Mouse (Mus musculus) forebrain, embryonic 16.5 days (tissue): ENCODE data around the gene Inka1. TPM values are rescaled to one million over a fixed set of nuclear protein-coding genes. Genes with fewer than 3 reads are reported as not detected.

Experiments
- ATAC-seq: fragments of 200-750 bp; cut with Nextera tagmentation; 2 replicates; pipeline ENCODE4 v1.8.0; 2017; ENCODE audit warnings: mild to moderate bottlenecking, moderate library complexity
- H3K27ac ChIP-seq: fragments of 300-500 bp; sonication (generic); 2 replicates; pipeline ENCODE4 v1.5.1; 2014; ENCODE audit warnings: low read length, control low read depth
- H3K27me3 ChIP-seq: fragments of 300-500 bp; sonication (generic); replicated peaks from 2 replicates; pipeline ENCODE4 v1.6.1; 2014; ENCODE audit warnings: low read length; ENCODE audit not compliant: control insufficient read depth, insufficient read depth
- H3K36me3 ChIP-seq: fragments of 300-500 bp; sonication (generic); 2 replicates; pipeline ENCODE4 v1.6.1; 2014; ENCODE audit not compliant: control insufficient read depth, insufficient read depth
- H3K4me1 ChIP-seq: fragments of 300-500 bp; sonication (generic); replicated peaks from 2 replicates; pipeline ENCODE4 v1.6.1; 2014; ENCODE audit warnings: low read length; ENCODE audit not compliant: control insufficient read depth, insufficient read depth
- H3K4me2 ChIP-seq: fragments of 300-500 bp; sonication (generic); 2 replicates; pipeline ENCODE4 v1.6.1; 2014; ENCODE audit warnings: mild to moderate bottlenecking, low read length, control low read depth
- H3K4me3 ChIP-seq: fragments of 300-500 bp; sonication (generic); replicated peaks from 2 replicates; pipeline ENCODE4 v1.5.1; 2014; ENCODE audit warnings: mild to moderate bottlenecking, low read length, control low read depth
- H3K9ac ChIP-seq: fragments of 300-500 bp; sonication (generic); replicated peaks from 2 replicates; pipeline ENCODE4 v1.6.1; 2014; ENCODE audit warnings: low read depth, low read length, control low read depth
- H3K9me3 ChIP-seq: fragments of 300-500 bp; sonication (generic); 2 replicates; pipeline ENCODE4 v1.6.1; 2016; ENCODE audit warnings: low read length; ENCODE audit not compliant: control insufficient read depth
- WGBS: fragments of 180-500 bp; shearing (Covaris S2); extraction: QIAGEN DNeasy Blood & Tissue Kit; methylation state at CpG from one replicate; pipeline ENCODE4 v1.1.7; 2014; 5-methylcytosine and 5-hydroxymethylcytosine counted together
- polyA plus RNA-seq: library from polyadenylated mRNA; unstranded; fragments of >200 nt; fragmentation: Nextera tagmentation; extraction: Ambion mirVana; gene quantifications from 2 replicates; pipeline ENCODE4 v1.2.1, GENCODE M21; 2015

The Inka1 gene
- polyA plus RNA-seq, 1 experiment from 2014 or later = 12.8 TPM

DNA sequence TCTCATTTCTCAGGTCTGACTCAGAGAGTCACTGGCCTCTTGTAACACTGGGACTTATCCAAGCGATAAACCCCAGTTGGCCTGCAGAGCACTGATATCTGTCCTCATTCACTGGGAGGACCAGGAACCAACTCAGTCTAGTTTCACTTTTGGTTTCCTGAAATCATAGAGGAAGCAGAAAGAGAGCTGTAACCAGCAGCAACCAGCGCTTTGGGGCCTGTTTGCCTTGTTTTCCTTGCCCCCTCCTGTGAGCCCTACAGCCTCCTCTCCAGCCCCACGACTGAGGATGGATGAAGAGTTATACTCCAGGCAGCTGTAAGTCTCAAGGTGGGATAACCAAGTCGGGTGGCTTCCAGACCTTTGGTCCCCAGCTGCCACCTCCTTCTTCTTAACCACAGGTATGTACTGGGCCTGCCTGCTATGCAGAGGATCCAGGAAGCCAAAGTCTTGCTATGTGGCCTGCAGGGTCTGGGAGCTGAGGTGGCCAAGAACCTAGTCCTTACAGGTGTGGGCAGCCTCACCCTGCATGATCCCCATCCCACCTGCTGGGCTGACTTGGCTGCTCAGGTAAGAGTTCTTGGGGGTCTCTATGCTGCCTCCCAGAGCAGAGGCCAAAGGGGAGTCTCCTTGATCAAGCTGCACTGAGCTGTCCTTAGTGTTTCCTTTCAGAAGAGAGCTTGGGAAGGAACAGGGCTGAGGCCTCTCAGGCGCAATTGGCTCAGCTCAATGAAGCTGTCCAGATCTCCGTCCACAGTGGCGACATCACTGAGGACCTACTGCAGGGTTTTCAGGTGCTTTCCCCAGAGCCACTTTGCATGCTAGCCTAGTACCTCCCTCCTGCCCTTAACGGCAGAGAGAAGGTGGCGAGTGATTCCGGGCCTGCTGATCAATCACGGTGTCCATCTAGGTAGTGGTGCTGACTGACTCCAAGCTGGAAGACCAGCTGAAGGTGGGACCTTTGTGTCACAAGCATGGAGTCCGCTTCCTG lies 10.0 kb downstream of the Inka1 start, which contains the start of gene Uba7:
Gene Uba7, plus strand, starts transcription at position 107 of the 988 bp plus-strand sequence.
- Histone ChIP-seq H3K27ac (no peak within 1 kb of the TSS), H3K4me3 (no peak within 1 kb of the TSS), H3K4me2 (no peak within 1 kb of the TSS), H3K4me1 (no peaks in the 10 kb centered on the region), H3K27me3 (no peaks in the 10 kb centered on the region), H3K9me3 (no peaks in the 10 kb centered on the region), H3K36me3 (no peaks in the 10 kb centered on the region; the same call in 1 of the 2 replicates), H3K9ac (no peak within 1 kb of the TSS)
- no peak for ATAC-seq
- 75% methylated on average over 12 of the region's 12 CpGs for WGBS

DNA sequence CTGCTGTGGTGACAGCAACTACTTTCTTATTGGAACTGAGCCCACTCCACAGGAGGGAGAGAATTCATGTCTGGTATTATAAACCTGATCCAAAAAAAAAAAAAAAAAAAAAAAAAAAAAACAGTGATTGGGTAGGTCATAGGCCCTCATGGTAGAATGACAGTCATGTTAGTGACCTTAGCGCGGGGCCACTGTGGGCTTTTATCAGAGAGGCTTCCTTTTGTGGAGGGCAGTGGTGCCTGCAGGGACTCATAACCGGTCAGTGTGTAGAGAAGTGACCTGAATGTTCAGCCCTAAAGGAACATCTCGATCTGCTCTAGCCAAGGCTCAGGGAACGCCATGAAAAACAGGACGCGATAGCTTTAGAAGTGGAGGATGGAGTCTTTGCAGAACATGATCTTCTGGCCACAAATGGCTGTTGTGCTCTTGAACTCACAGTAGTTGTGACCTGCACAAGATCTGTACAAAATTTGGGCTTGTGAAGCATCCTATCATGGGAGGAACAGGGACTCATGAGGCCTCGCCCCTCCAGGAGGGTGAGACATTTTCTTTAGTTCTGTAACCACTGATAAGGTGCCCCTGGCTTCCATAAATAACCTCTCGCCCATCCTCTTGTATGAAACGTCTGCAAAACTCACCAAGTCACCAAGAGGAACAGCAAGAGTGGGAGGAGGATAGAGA lies 11.0 kb downstream of the Inka1 start:
- WGBS = 88% methylated on average over 10 of the region's 10 CpGs
- Histone ChIP-seq H3K27me3 (no peaks in the 10 kb centered on the region), H3K4me2 (no peak overlapping the region), H3K9ac (no peak overlapping the region), H3K4me1 (no peaks in the 10 kb centered on the region), H3K27ac (no peak overlapping the region), H3K4me3 (no peak overlapping the region), H3K9me3 (no peaks in the 10 kb centered on the region), H3K36me3 (no peaks in the 10 kb centered on the region; the same call in 1 of the 2 replicates)
- no peak for ATAC-seq

DNA sequence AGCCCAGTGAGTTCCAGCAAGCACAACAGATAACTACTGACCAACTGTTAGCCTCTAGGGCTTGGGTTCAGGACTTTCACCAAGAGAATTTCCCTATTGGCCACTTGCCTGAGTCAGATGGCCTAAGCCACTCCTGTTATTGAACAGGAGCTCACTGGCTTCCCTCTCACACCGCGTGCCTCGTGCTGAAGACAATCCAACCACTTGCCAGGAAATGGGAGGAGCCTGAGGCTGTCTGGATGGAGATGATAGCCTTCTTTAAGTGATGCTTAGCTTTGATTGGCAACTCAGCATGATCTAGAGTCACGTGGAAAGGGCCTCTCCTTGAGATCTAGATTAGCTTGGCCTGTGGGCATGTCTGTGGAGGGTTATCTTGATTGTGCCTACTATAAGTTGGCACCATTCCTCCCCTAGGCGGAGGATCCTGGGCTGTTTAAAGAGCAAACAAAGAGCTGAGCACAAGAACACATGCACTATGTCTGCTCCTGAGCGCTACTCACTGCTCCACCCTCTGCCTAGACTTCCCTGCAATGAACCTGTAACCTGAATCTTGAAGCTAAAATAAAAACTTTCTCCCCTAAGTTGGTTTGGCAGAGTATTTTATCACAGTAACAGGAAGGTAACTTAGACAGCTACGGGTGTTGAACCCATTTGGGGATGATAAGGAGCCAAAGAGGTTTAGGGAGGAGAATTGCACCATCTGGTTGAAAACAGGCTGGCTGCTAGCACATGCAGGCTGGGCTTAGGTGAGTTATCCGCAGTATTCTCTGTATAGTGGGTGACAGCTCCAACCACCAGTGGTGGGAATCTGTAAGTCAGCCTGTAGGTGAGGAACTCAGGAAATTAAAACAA lies 13.8 kb downstream of the Inka1 start:
- WGBS = 82% methylated on average over 8 of the region's 8 CpGs
- no peak overlapping the region for H3K9ac ChIP-seq
- H3K36me3 ChIP-seq = no peaks in the 10 kb centered on the region; the same call in 1 of the 2 replicates
- no peak overlapping the region for H3K4me3 ChIP-seq
- H3K9me3 ChIP-seq = no peaks in the 10 kb centered on the region
- no peaks in the 10 kb centered on the region for H3K4me1 ChIP-seq
- H3K4me2 ChIP-seq = no peak overlapping the region
- no peaks in the 10 kb centered on the region for H3K27me3 ChIP-seq
- no peak for ATAC-seq
- no peak overlapping the region for H3K27ac ChIP-seq

- 85% methylated on average over 5 of the region's 5 CpGs for WGBS
- no peak for ATAC-seq
- H3K9me3 ChIP-seq = no peaks in the 10 kb centered on the region
Measured at GRCm38 (mm10) chr9:107970311-107970710, 15.4 kb downstream of the Inka1 start.

DNA sequence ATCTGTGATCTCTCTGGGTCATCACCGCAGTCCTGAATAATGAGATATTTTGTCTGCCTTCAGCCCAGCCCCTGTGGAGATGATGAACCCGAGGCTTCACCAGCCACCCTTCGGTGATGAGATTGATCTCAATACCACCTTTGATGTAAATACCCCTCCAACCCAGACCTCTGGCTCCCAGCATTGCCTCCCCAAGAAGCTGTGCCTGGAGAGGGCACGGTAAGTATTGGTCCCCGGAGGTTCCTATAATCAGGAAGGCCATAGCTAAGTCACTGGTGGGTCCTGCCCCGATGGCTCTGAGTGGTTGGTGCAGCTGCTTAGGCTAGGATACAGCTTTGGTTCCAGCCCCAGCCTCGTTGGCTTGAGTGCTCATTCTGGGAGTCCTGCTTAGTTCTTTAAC lies 17.1 kb downstream of the Inka1 start:
- no peak for ATAC-seq
- WGBS = 91% methylated on average over 7 of the region's 7 CpGs
- Histone ChIP-seq H3K27ac (no peak overlapping the region), H3K9me3 (no peaks in the 10 kb centered on the region), H3K4me3 (no peak overlapping the region), H3K27me3 (no peaks in the 10 kb centered on the region), H3K36me3 (no peaks in the 10 kb centered on the region; the same call in 1 of the 2 replicates), H3K4me1 (no peaks in the 10 kb centered on the region), H3K4me2 (no peak overlapping the region), H3K9ac (no peak overlapping the region)

More at GRCm38 (mm10) chr9:107970311-107970710, 15.4 kb downstream of the Inka1 start:
- H3K4me2 ChIP-seq = no peak overlapping the region
- H3K27ac ChIP-seq = no peak overlapping the region
- no peaks in the 10 kb centered on the region; the same call in 1 of the 2 replicates for H3K36me3 ChIP-seq
- H3K4me3 ChIP-seq = no peak overlapping the region
- no peak overlapping the region for H3K9ac ChIP-seq
- H3K4me1 ChIP-seq = no peaks in the 10 kb centered on the region
- H3K27me3 ChIP-seq = no peaks in the 10 kb centered on the region

GRCm38 (mm10) chr9:107967437-107967836 lies 18.2 kb downstream of the Inka1 start:
- no peak overlapping the region for H3K27ac ChIP-seq
- 89% methylated on average over 6 of the region's 6 CpGs for WGBS
- H3K27me3 ChIP-seq = no peaks in the 10 kb centered on the region
- no peak overlapping the region for H3K4me2 ChIP-seq
- ATAC-seq = no peak
- no peaks in the 10 kb centered on the region; the same call in 1 of the 2 replicates for H3K36me3 ChIP-seq
- no peak overlapping the region for H3K9ac ChIP-seq
- H3K4me1 ChIP-seq = no peaks in the 10 kb centered on the region
- H3K9me3 ChIP-seq = no peaks in the 10 kb centered on the region
- no peak overlapping the region for H3K4me3 ChIP-seq

DNA sequence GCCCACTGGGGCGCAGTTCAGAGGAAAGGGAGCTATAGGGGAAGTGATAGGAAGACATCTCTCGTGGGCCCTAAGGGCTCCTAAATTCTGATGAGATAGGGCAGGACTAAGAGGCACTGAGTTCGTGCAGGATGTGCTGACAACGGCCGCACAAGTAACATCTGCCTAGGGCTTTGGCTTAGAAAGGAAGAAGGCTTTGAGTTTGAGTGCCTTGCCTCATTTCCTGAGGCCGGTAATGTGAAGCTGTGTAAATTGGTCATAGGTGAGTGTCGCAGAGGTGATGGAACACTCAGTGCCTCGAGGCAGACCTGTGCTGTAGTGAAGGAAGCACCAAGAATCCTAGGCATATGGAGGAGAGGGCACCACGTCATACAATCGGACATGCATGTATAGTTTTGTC lies 19.0 kb downstream of the Inka1 start:
- Histone ChIP-seq H3K36me3 (no peaks in the 10 kb centered on the region; the same call in 1 of the 2 replicates), H3K4me3 (no peak overlapping the region), H3K9ac (no peak overlapping the region), H3K27ac (no peak overlapping the region), H3K4me2 (no peak overlapping the region), H3K9me3 (no peaks in the 10 kb centered on the region), H3K4me1 (peaks cover 4% of the 10 kb centered on the region), H3K27me3 (no peaks in the 10 kb centered on the region)
- no peak for ATAC-seq
- WGBS = 92% methylated on average over 10 of the region's 10 CpGs

- ATAC-seq = no peak
- WGBS = 95% methylated on average over 9 of the region's 9 CpGs
- H3K9ac ChIP-seq = no peak overlapping the region
- H3K27ac ChIP-seq = no peak overlapping the region
- H3K4me1 ChIP-seq = peaks cover 13% of the 10 kb centered on the region
- H3K27me3 ChIP-seq = no peaks in the 10 kb centered on the region
- H3K36me3 ChIP-seq = no peaks in the 10 kb centered on the region
- no peaks in the 10 kb centered on the region for H3K9me3 ChIP-seq
- H3K4me2 ChIP-seq = no peak overlapping the region
- no peak overlapping the region for H3K4me3 ChIP-seq
Measured at GRCm38 (mm10) chr9:107964681-107965080, 21.0 kb downstream of the Inka1 start.
